Comparison of ENCODE assay signal across 8 mouse cellular contexts in genomic region chr3:30014962-30015660, GRCm38 (mm10).
DNase-seq lines count a peak whose midpoint lies in the region; ATAC-seq and TF ChIP-seq lines count a peak whose summit lies in the region.

No protein-coding gene starts in this region.

- no peak overlapping the region for H3K9ac ChIP-seq in MEL (ENCODE audit: control insufficient read depth, low read depth, low read length, poor library complexity, severe bottlenecking)

- peak in 2 of 3 experiments; percentile 26 to 33; a peak in 3 of 6 replicates for TF ChIP-seq CTCF in MEL (IDR thresholded peaks at IDR 0.05 in 2 of 3, conservative IDR thresholded peaks at IDR 0.05 in 1 of 3; ENCODE audit: control insufficient read depth in 1 of 3, insufficient read depth in 1 of 3, low read depth in 2 of 3, low read length in 3 of 3, poor library complexity in 1 of 3, severe bottlenecking in 1 of 3)

- H3K9me3 ChIP-seq in MEL (replicated peaks; ENCODE audit: insufficient read depth, low read length), result no peaks in the 10 kb centered on the region

- no peaks in the 10 kb centered on the region for H3K79me2 ChIP-seq in MEL (ENCODE audit: control insufficient read depth, insufficient read depth, low read length, poor library complexity)

- no peak for TF ChIP-seq EP300 in MEL (IDR thresholded peaks at IDR 0.05; ENCODE audit: low read depth in 1 of 2, low read length in 2 of 2)

- no peaks in the 10 kb centered on the region for H3K36me3 ChIP-seq in MEL (ENCODE audit: control insufficient read depth in 1 of 2, insufficient read depth in 2 of 2, low read length in 2 of 2)

- H3K4me3 ChIP-seq in MEL (ENCODE audit: control insufficient read depth in 1 of 2, insufficient read depth in 1 of 2, low read depth in 2 of 2, low read length in 2 of 2), result no peak overlapping the region

- H3K27ac ChIP-seq in MEL (ENCODE audit: control insufficient read depth, low read depth, low read length), result no peak overlapping the region

- no peak for TF ChIP-seq POLR2A in MEL (IDR thresholded peaks at IDR 0.05; ENCODE audit: control insufficient read depth in 1 of 2, insufficient read depth in 1 of 2, low read depth in 1 of 2, low read length in 2 of 2, poor library complexity in 1 of 2)

- peak; percentile 25 for TF ChIP-seq RAD21 in MEL (IDR thresholded peaks at IDR 0.05; ENCODE audit: low read depth, low read length)

- no peaks in the 10 kb centered on the region for H3K27me3 ChIP-seq in MEL (ENCODE audit: control insufficient read depth in 1 of 2, insufficient read depth in 2 of 2, low read length in 2 of 2)

- DNase-seq in MEL (ENCODE audit: low read depth, low spot score), result peak; percentile 10
- DNase-seq in c-Kit-positive CD71-negative TER-119-negative erythroid progenitor cells, embryonic 14.5 days (ENCODE audit: low read depth), result peak; percentile 34
- peak; percentile 83 for DNase-seq in forelimb bud, embryonic 11.5 days (ENCODE audit: low read depth, low spot score)
- peak; percentile 69 to 81 for DNase-seq in layer of hippocampus, postnatal 10 days (ENCODE audit: low spot score in 2 of 2)
- DNase-seq in lung, postnatal 10 days, result peak; percentile 87
- peak; percentile 47 for DNase-seq in right cerebral cortex, postnatal 14 days
- DNase-seq in spleen, adult 12 weeks (ENCODE audit: low spot score), result no peak

- H3K4me1 ChIP-seq in MEL (ENCODE audit: control insufficient read depth in 1 of 2, insufficient read depth in 2 of 2, low read length in 2 of 2), result no peaks in the 10 kb centered on the region

- ATAC-seq in hematopoietic stem cell, adult 5-6 weeks (replicated peaks in 1 of 2; ENCODE audit: insufficient read depth in 1 of 2, low FRiP score in 2 of 2, low TSS enrichment in 1 of 2, low read depth in 1 of 2, poor library complexity in 2 of 2, severe bottlenecking in 2 of 2), result peak; percentile 89 to 92

TF ChIP-seq in MEL, 35 proteins besides CTCF, POLR2A, EP300 and RAD21:
- TF ChIP-seq ZMIZ1 (IDR thresholded peaks at IDR 0.05; ENCODE audit: low read depth, low read length) (no peak), SMC3 (IDR thresholded peaks at IDR 0.05; ENCODE audit: low read depth, low read length) (peak; percentile 36)
